Mouse (Mus musculus): ENCODE measurements at regions not wholly inside any gene's neighbourhood (a gene's known extent, or its start where the extent isn't known, plus 50 kb on each side); places are given as distances from the start of the nearest gene placed in this dataset.

DNA sequence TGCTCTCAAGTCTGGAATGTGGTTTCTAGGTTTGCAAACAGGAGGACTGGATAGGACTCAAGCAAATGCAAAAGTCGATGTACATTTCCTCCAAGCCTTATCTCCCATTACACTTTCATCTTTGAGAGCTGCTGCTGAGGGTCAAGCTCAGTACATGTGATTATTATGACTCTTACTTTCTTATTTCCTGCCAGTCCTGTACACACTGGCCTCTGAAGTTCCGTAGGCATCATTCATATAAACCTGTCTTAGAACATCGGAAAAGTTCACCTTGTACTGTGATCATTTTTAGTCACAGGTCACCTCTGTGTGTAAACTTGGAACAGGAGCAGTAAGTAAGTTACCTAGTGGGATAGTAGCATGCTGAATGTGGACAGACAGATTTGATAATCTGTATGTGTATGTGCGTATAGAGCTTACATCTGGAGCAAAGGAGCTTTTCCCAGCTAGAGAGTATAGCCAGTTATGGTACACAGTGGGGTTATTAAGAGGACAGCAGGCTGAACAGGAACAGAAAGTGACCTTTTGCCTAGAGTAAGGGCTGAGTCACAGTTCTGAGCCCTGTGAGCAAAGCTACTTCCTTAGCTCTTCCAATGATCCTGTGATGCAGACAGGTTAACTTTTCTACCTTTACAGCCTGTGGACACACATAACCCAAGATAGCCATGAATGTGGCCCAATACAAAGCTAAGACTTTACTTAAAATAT lies 319.2 kb upstream of the 4930452B06Rik start:
- TF ChIP-seq CTCF (IDR thresholded peaks at IDR 0.05; ENCODE audit: low read depth) = no peak
- no peak for TF ChIP-seq EP300 (IDR thresholded peaks at IDR 0.05; ENCODE audit: low read depth)
